Mouse (Mus musculus) lung, postnatal 0 days (tissue): ENCODE measurements around the gene Slc25a42.

Experiments used
- CTCF ChIP-seq: IDR thresholded peaks from 2 replicates; pipeline ENCODE4 v1.5.1; 2016; ENCODE audit warnings: antibody characterized with exemption, mild to moderate bottlenecking
- EP300 ChIP-seq: IDR thresholded peaks from 2 replicates; pipeline ENCODE4 v1.6.1; 2016; ENCODE audit warnings: antibody characterized with exemption, mild to moderate bottlenecking, control low read depth

DNA sequence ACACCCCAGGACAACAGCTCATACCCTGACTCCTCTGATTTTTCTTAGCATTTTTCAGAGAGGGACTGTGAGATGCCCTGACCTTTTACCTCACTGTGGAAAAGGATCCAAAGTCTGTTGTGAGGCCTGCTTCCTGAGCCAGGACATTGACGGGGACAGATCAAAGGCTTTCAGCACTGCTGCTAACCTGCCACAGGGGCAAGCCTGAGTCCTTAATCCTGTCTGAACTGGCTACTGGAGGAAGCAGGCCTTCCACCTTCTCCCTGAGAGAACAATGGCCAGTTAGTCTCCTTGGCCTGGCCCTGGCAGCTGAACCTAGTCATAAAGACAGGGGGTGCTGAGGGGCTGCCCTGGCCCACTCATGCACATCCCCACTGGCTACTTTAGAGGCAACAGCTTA, 4.0 kb downstream of the Slc25a42 start:
- TF ChIP-seq CTCF = no peak
- no peak for TF ChIP-seq EP300
